Mouse (Mus musculus) forebrain, embryonic 16.5 days (tissue): Measurements from ENCODE around the gene Enpp6. TPM values are rescaled to one million over a fixed set of nuclear protein-coding genes. Genes with fewer than 3 reads are reported as not detected.
A peak's percentile ranks its signal among the peaks of the same experiment; 100 is the strongest.

Source experiments
- ATAC-seq: fragments of 200-750 bp; cut with Nextera tagmentation; 2 replicates; pipeline ENCODE4 v1.8.0; 2017; ENCODE audit warnings: mild to moderate bottlenecking, moderate library complexity
- H3K27ac ChIP-seq: fragments of 300-500 bp; sonication (generic); 2 replicates; pipeline ENCODE4 v1.5.1; 2014; ENCODE audit warnings: low read length, control low read depth
- H3K27me3 ChIP-seq: fragments of 300-500 bp; sonication (generic); replicated peaks from 2 replicates; pipeline ENCODE4 v1.6.1; 2014; ENCODE audit warnings: low read length; ENCODE audit not compliant: control insufficient read depth, insufficient read depth
- H3K36me3 ChIP-seq: fragments of 300-500 bp; sonication (generic); 2 replicates; pipeline ENCODE4 v1.6.1; 2014; ENCODE audit not compliant: control insufficient read depth, insufficient read depth
- H3K4me1 ChIP-seq: fragments of 300-500 bp; sonication (generic); replicated peaks from 2 replicates; pipeline ENCODE4 v1.6.1; 2014; ENCODE audit warnings: low read length; ENCODE audit not compliant: control insufficient read depth, insufficient read depth
- H3K4me2 ChIP-seq: fragments of 300-500 bp; sonication (generic); 2 replicates; pipeline ENCODE4 v1.6.1; 2014; ENCODE audit warnings: mild to moderate bottlenecking, low read length, control low read depth
- H3K4me3 ChIP-seq: fragments of 300-500 bp; sonication (generic); replicated peaks from 2 replicates; pipeline ENCODE4 v1.5.1; 2014; ENCODE audit warnings: mild to moderate bottlenecking, low read length, control low read depth
- H3K9ac ChIP-seq: fragments of 300-500 bp; sonication (generic); replicated peaks from 2 replicates; pipeline ENCODE4 v1.6.1; 2014; ENCODE audit warnings: low read depth, low read length, control low read depth
- H3K9me3 ChIP-seq: fragments of 300-500 bp; sonication (generic); 2 replicates; pipeline ENCODE4 v1.6.1; 2016; ENCODE audit warnings: low read length; ENCODE audit not compliant: control insufficient read depth
- WGBS: fragments of 180-500 bp; shearing (Covaris S2); extraction: QIAGEN DNeasy Blood & Tissue Kit; methylation state at CpG from one replicate; pipeline ENCODE4 v1.1.7; 2014; 5-methylcytosine and 5-hydroxymethylcytosine counted together
- polyA plus RNA-seq: library from polyadenylated mRNA; unstranded; fragments of >200 nt; fragmentation: Nextera tagmentation; extraction: Ambion mirVana; gene quantifications from 2 replicates; pipeline ENCODE4 v1.2.1, GENCODE M21; 2015

Enpp6 gene
- polyA plus RNA-seq, 1 experiment from 2014 or later = 0.11 TPM

DNA sequence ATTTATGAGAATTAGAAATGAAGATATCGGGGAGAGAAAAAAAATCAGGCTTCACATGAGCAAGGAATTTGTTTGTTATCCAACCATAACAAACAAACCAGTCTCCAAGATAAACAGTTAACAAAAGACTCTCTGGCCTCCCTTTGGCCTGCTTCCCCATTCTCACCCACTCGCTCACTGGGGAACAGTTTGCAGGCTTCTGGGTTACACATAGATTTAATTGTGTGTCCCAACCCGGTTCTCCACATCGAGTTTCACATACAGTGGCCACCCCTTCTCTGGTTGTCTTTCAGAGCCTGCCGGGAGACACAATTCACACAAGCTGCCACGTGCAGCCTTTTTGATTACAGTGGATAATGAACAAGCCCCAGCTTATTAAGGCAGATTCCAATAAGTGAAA lies 1.7 kb downstream of the Enpp6 start:
- Histone ChIP-seq H3K9ac (no peak overlapping the region), H3K4me3 (no peak overlapping the region), H3K4me1 (no peaks in the 10 kb centered on the region), H3K27ac (no peak overlapping the region), H3K36me3 (no peaks in the 10 kb centered on the region), H3K27me3 (no peaks in the 10 kb centered on the region), H3K4me2 (no peak overlapping the region), H3K9me3 (no peaks in the 10 kb centered on the region)
- WGBS = 33% methylated on average over 6 of the region's 6 CpGs
- no peak for ATAC-seq

DNA sequence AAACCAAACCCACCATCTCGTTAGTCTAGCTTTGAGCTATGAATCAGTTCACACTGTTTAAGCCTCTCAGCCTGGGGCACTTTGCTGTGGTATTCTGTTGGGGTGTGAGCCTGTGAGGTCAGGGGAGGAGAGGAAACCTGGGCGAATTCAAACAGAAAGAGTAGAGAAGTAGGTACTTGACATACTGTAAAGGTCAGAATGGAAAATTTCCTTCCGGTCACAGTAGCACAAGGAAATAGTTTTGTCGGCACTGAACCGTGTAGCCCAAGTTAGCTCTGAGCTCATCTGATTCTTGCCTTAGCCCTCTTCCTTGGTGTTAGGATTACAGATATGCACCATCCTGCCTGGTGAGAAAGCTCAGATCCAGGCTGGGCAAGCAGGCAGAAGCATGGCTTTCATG lies 4.4 kb downstream of the Enpp6 start:
- WGBS = 74% methylated on average over 5 of the region's 5 CpGs
- Histone ChIP-seq H3K4me2 (no peak overlapping the region), H3K4me3 (no peak overlapping the region)

DNA sequence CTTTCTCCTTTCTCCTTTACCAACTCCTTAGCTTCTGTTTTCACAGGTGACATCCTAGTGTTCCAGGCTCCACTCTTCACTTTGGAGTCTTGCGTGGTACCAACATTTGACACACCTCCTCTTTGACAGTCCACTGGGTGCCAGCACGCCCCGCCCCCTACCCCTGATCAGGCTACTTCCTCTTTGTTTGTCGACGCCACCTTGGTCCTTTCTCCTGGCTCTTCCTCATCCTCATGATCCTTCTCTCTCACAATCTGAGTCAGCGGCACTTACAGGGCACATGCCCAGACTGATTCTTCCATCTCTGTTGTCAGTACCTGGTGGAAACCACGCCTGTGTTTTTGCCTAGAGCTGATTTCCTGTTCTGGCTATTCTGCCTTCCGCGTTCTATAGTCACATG lies 5.9 kb downstream of the Enpp6 start:
- H3K4me2 ChIP-seq = no peak overlapping the region
- H3K27me3 ChIP-seq = no peaks in the 10 kb centered on the region
- no peaks in the 10 kb centered on the region for H3K36me3 ChIP-seq
- no peak overlapping the region for H3K27ac ChIP-seq
- no peak overlapping the region for H3K9ac ChIP-seq
- WGBS = 91% methylated on average over 9 of the region's 9 CpGs
- no peaks in the 10 kb centered on the region for H3K9me3 ChIP-seq
- H3K4me1 ChIP-seq = no peaks in the 10 kb centered on the region
- H3K4me3 ChIP-seq = no peak overlapping the region
- no peak for ATAC-seq

More for the DNA sequence above, 4.4 kb downstream of the Enpp6 start:
- Histone ChIP-seq H3K27me3 (no peaks in the 10 kb centered on the region), H3K9me3 (no peaks in the 10 kb centered on the region), H3K27ac (no peak overlapping the region), H3K9ac (no peak overlapping the region), H3K4me1 (no peaks in the 10 kb centered on the region), H3K36me3 (no peaks in the 10 kb centered on the region)
- no peak for ATAC-seq

DNA sequence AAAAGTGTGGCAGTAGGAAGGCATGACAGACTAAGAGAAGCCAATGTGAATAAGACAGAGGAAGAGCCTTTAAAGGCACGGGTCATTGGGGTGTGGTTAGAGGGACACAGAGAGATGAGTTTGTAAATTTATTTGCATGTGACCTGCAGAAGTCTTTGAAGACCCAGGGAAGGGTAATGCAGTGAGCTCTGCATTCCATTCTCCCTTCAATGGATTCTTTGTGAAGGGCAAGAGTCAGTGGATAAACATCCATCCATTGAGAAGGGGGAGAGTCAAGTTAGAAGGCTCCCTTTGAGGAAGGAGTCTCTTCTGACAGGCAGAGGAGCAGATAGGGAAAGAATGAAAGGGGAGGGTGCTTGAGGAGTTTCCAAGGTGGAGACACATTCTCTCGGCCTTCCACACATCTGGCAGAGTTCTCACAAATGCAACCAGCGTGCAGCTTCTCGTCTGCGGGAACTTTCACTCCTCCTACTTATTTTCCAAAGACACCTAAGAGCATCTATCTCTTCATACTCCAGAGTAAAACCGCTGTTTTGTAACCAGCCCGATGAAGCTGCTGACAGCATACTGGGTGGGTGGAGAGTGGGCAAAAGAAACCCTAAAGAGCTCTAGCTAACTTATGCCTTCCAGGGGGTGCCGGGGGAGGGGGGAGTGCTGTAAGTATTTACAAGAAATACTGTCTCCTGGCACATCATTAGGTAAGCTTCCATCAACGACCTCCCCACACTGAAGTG lies 9.4 kb downstream of the Enpp6 start:
- Histone ChIP-seq H3K36me3 (no peaks in the 10 kb centered on the region), H3K9me3 (no peaks in the 10 kb centered on the region), H3K9ac (no peak overlapping the region), H3K4me2 (no peak overlapping the region), H3K27me3 (no peaks in the 10 kb centered on the region), H3K27ac (no peak overlapping the region), H3K4me1 (no peaks in the 10 kb centered on the region), H3K4me3 (no peak overlapping the region)
- 76% methylated on average over 9 of the region's 9 CpGs for WGBS
- no peak for ATAC-seq

DNA sequence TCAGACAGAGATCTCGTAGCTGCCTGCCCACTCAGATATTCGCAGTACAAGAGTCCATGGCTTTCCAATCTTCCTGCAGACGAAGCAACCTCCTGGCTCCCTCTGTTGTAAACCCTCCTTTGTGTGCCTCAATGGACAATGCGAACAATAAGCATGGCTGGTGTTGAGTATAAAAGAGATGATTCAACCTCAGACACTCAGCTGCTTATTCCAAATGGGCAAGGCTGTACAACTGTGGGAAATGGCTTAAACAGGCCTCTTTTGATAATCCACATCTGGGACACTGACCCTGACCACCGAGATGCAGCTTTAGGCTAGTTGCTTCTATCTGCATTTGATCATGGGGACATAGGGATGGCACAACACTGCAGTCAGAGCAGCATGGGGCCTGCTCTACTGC lies 19.0 kb downstream of the Enpp6 start:
- Histone ChIP-seq H3K4me1 (no peaks in the 10 kb centered on the region), H3K27me3 (no peaks in the 10 kb centered on the region), H3K4me3 (no peak overlapping the region), H3K27ac (no peak overlapping the region), H3K9ac (no peak overlapping the region), H3K4me2 (no peak overlapping the region), H3K36me3 (no peaks in the 10 kb centered on the region), H3K9me3 (no peaks in the 10 kb centered on the region)
- ATAC-seq = no peak
- WGBS = 48% methylated on average over 5 of the region's 5 CpGs

DNA sequence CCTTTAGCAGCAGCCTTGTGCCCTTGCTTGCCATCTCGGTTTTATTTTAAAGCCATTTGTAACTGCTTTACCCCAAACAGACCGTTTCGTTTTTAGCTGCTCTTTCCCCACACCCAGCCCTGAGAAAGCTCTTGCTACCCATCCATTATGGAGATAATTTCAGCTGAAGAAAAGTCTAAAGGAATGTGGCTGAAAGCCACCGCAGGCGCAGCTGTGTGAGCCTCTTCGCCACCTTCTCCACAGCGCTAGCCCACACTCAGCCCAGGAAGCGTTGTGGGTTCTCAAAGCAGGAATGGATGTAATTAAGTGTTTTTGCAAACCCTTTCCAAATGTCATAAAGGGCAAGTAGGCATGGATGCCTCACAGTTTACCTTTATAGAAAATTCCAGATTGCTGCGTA lies 20.1 kb downstream of the Enpp6 start:
- 74% methylated on average over 9 of the region's 9 CpGs for WGBS
- H3K4me2 ChIP-seq = no peak overlapping the region
- no peak for ATAC-seq
- H3K9me3 ChIP-seq = no peaks in the 10 kb centered on the region
- no peak overlapping the region for H3K9ac ChIP-seq
- no peaks in the 10 kb centered on the region for H3K4me1 ChIP-seq
- H3K4me3 ChIP-seq = no peak overlapping the region
- H3K27ac ChIP-seq = no peak overlapping the region
- H3K36me3 ChIP-seq = no peaks in the 10 kb centered on the region
- no peaks in the 10 kb centered on the region for H3K27me3 ChIP-seq

DNA sequence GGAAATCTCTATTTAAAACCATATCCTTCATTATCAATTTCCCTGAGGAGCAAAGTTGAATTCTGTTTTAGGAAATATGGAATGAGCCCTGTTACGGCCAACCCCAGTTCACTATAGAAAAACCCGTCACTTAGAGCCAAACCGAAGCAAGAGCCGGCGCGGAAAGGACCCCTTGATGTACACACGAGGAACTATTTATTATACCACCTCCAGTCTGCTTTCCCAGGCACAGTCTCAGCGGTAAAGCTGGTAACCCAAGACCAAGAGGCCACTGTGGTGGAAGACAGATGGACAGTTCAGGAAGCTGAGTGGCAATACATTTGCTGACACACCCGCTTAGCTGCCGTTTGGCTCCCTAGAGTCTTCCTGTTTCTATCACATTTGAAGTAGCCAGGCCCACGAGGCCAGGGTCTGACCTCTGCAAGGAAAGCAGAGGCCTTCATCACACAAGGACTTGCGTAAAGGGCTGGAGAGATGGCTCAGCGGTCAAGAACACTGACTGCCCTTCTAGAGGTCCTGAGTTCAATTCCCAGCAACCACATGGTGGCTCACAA lies 21.6 kb downstream of the Enpp6 start:
- Histone ChIP-seq H3K27ac (no peak overlapping the region), H3K9me3 (no peaks in the 10 kb centered on the region), H3K4me2 (no peak overlapping the region), H3K9ac (no peak overlapping the region), H3K4me3 (no peak overlapping the region), H3K4me1 (no peaks in the 10 kb centered on the region), H3K27me3 (no peaks in the 10 kb centered on the region), H3K36me3 (no peaks in the 10 kb centered on the region)
- no peak for ATAC-seq
- whole genome bisulfite sequencing = 91% methylated on average over 13 of the region's 13 CpGs

DNA sequence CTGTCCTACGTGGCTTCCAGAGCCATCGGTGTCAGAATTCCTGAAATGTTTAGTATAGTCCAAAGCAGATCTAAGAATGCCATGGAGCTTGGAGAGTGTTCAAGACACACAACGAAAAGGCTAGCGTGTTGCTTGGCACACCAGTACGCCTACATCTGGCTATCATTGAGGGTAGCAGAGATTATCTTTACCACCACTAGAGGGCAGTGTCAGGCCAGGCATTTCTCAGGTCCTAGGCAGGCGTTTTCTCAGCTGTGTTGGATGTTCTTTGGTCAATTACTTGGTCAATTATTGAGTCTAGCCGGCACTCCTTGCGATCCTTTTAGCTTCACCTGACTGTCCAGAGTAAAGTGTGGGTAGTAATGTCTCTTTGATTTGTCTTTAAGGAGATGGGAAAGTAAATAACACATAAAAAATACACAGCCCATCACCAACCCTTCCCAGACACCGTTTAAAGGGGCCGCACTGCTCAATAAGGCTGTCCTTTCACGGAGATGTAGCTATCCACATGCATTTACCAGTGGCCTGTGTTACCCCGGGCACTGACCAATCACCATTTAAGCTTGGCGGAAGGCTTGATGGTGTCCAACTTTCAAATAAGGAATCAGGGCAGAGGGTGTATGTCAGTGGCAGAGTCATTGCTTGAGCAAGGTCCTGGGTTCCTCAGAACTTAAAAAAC lies 29.7 kb downstream of the Enpp6 start:
- 33% methylated on average over 13 of the region's 13 CpGs for WGBS
- no peaks in the 10 kb centered on the region for H3K36me3 ChIP-seq
- H3K9ac ChIP-seq = no peak overlapping the region
- H3K4me1 ChIP-seq = no peaks in the 10 kb centered on the region
- H3K9me3 ChIP-seq = no peaks in the 10 kb centered on the region
- H3K27ac ChIP-seq = no peak overlapping the region
- H3K27me3 ChIP-seq = no peaks in the 10 kb centered on the region
- no peak overlapping the region for H3K4me2 ChIP-seq
- no peak overlapping the region for H3K4me3 ChIP-seq
- ATAC-seq = peak; percentile 96

DNA sequence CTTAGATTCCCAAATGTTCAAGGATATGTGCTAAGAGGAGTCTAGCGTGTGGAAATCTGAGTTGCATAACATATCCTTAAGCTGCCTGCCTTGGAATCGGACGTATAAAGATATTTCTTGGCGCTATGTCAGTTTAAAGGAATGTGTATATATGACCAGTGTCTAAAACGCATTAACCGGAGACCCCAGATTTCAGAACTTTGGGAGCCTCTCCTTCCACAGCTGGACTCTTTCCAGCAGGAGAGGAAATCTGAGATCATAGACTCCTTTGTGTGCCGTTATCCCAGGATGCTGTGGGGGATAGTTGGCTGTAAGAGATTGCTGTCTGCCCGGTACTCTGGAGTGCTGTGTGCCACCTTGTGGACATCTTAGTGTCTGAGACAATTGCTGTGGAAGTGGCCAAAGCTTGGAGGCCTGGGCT lies 34.5 kb downstream of the Enpp6 start:
- H3K27ac ChIP-seq = no peak overlapping the region
- no peaks in the 10 kb centered on the region for H3K36me3 ChIP-seq
- H3K4me3 ChIP-seq = no peak overlapping the region
- H3K4me2 ChIP-seq = no peak overlapping the region
- WGBS = 68% methylated on average over 8 of the region's 8 CpGs
- H3K9ac ChIP-seq = no peak overlapping the region
- no peaks in the 10 kb centered on the region for H3K9me3 ChIP-seq
- ATAC-seq = no peak
- H3K4me1 ChIP-seq = no peaks in the 10 kb centered on the region
- H3K27me3 ChIP-seq = no peaks in the 10 kb centered on the region
